Comparison of ENCODE assay signal across 8 mouse cellular contexts in the genomic region with DNA sequence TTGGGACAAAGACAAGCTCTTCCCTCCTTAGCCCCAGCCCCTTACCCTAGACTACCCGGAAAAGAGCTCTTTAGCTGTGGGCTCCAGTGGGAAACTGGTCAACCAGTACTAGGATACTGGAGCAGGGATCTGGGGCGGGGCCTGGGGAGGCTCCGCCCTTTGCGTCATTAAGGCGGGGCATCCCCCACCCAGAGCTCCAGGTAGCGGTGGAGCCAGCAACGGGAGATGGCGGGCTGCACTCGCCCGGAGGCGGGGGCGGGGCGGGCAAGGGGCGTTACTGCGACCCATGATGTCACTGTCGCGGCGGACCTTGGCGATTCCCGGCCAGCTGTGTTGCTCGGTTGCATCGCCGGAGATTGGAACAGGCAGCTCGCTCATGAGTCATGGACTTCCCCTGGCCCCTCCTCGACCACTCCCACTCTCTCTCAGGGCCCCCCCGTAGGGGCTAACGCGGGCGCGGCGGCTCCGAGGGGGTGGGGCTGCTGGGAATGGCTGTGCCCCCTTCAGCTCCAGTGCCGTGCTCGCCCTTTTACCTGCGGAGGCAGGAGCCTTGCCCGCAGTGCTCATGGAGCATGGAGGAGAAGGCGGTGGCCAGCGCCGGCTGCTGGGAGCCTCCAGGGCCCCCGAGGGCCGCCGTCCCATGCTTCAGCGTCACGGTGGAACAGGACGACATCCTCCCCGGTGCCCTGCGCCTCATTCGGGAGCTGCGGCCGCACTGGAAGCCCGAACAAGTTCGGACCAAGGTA. TPM values are rescaled to one million over a fixed set of nuclear protein-coding genes. Genes with fewer than 3 reads are reported as not detected.
DNase-seq lines count a peak whose midpoint lies in the region; ATAC-seq lines count a peak whose summit lies in the region.

Gene Etnk2 (plus strand): TSS at position 297 of the 746 bp plus-strand sequence.

- DNase-seq in MN1 (ENCODE audit: low spot score), result peak; percentile 91
- DNase-seq in cerebellum, adult 9-11 months, result peak; percentile 48
- peak; percentile 56 to 58 for DNase-seq in frontal cortex, postnatal 14 days (ENCODE audit: low spot score in 2 of 2)
- peak; percentile 53 for DNase-seq in left cerebral cortex, adult 11 months (ENCODE audit: low spot score)
- DNase-seq in lung, postnatal 25 days (ENCODE audit: low spot score), result peak; percentile 77
- peak; percentile 68 for DNase-seq in right cerebral cortex, adult 18-20 months
- peak; percentile 68 for DNase-seq in urinary bladder, postnatal 25 days (ENCODE audit: low spot score)

- H3K4me2 ChIP-seq in hindbrain, embryonic 13.5 days, result peak within 1 kb of the TSS; percentile 91

- peaks cover 33% of the 10 kb centered on the region for H3K4me1 ChIP-seq in hindbrain, embryonic 13.5 days (replicated peaks)

- H3K36me3 ChIP-seq in hindbrain, embryonic 13.5 days, result no peaks in the 10 kb centered on the region

- no peaks in the 10 kb centered on the region for H3K9me3 ChIP-seq in hindbrain, embryonic 13.5 days

- H3K27ac ChIP-seq in hindbrain, embryonic 13.5 days, result peak within 1 kb of the TSS; percentile 64

- peak; percentile 74 for ATAC-seq in hindbrain, embryonic 13.5 days (ENCODE audit: low FRiP score)

- H3K9ac ChIP-seq in hindbrain, embryonic 13.5 days, result peak within 1 kb of the TSS; percentile 76

- peak within 1 kb of the TSS; percentile 67 for H3K4me3 ChIP-seq in hindbrain, embryonic 13.5 days

- peaks cover 54% of the 10 kb centered on the region for H3K27me3 ChIP-seq in hindbrain, embryonic 13.5 days

- under 1% methylated on average over 51 of the region's 52 CpGs for WGBS in hindbrain, embryonic 13.5 days

RNA-seq across cellular contexts. Expression of gene Etnk2, which starts in this region (rescaled TPM):
- 9.9 and 10.3 TPM in 2 replicates for polyA plus RNA-seq in hindbrain, embryonic 13.5 days (2015; fragmentation: Nextera tagmentation; extraction: Ambion mirVana)

Comparison
In these comparisons a context has a peak if more than half of its experiments do, and no peak if none do; other contexts are left out.
1. Peak in every context shown above with its lines: DNase-seq, ATAC-seq, H3K4me3 ChIP-seq and H3K27ac ChIP-seq.